8 mouse cellular contexts compared by ENCODE assay signal in genomic region chr1:160044237-160045021, GRCm38 (mm10). TPM values are rescaled to one million over a fixed set of nuclear protein-coding genes. Genes with fewer than 3 reads are reported as not detected.
DNase-seq lines count a peak whose midpoint lies in the region; ATAC-seq and TF ChIP-seq lines count a peak whose summit lies in the region.

TSS of gene 4930523C07Rik (plus strand) at chr1:160044382.

- H3K9me3 ChIP-seq in hindbrain, embryonic 13.5 days, result no peaks in the 10 kb centered on the region
- no peaks in the 10 kb centered on the region for H3K9me3 ChIP-seq in midbrain, embryonic 16.5 days (replicated peaks; ENCODE audit: control insufficient read depth, low read length, poor library complexity, severe bottlenecking)

- H3K27ac ChIP-seq in cerebellum, adult 2 months (ENCODE audit: insufficient read depth, low read length), result no peak within 1 kb of the TSS
- no peak within 1 kb of the TSS for H3K27ac ChIP-seq in hindbrain, embryonic 13.5 days
- no peak within 1 kb of the TSS for H3K27ac ChIP-seq in midbrain, embryonic 16.5 days (ENCODE audit: low read length)

- no peak for TF ChIP-seq POLR2A in cerebellum, adult 2 months (IDR thresholded peaks at IDR 0.05; ENCODE audit: borderline replicate concordance, insufficient read depth, low read length)

- DNase-seq in layer of hippocampus, postnatal 36 days, result peak; percentile 17 to 23
- no peak for DNase-seq in layer of hippocampus, adult 9-11 months
- DNase-seq in cerebellum, adult 2 months, result peak; percentile 32 to 34
- DNase-seq in gastrocnemius, adult 18-20 months (ENCODE audit: low spot score), result peak; percentile 79
- peak; percentile 87 for DNase-seq in liver
- peak; percentile 87 for DNase-seq in splenic B cell, adult 2 months (ENCODE audit: low read depth, low spot score)

- 10% methylated on average over 33 of the region's 33 CpGs for WGBS in cerebellum, adult 2 months
- WGBS in hindbrain, embryonic 13.5 days, result 4% methylated on average over 33 of the region's 33 CpGs
- 5% methylated on average over 33 of the region's 33 CpGs for WGBS in midbrain, embryonic 16.5 days

- H3K4me1 ChIP-seq in cerebellum, adult 2 months (ENCODE audit: control insufficient read depth, insufficient read depth, low read length), result no peaks in the 10 kb centered on the region; the same call in 1 of the 2 replicates
- peaks cover 7% of the 10 kb centered on the region for H3K4me1 ChIP-seq in hindbrain, embryonic 13.5 days (replicated peaks)
- peaks cover 6% of the 10 kb centered on the region; the same call in 1 of the 2 replicates for H3K4me1 ChIP-seq in midbrain, embryonic 16.5 days (ENCODE audit: control insufficient read depth, insufficient read depth, low read length)

- H3K4me2 ChIP-seq in hindbrain, embryonic 13.5 days, result peak within 1 kb of the TSS; percentile 54
- peak within 1 kb of the TSS; percentile 61 for H3K4me2 ChIP-seq in midbrain, embryonic 16.5 days (ENCODE audit: low read length)

- TF ChIP-seq CTCF in cerebellum, adult 2 months (IDR thresholded peaks at IDR 0.05; ENCODE audit: borderline replicate concordance, insufficient read depth, low read depth, low read length), result no peak; the same call in 1 of the 2 replicates

- peak within 1 kb of the TSS; percentile 20 for H3K4me3 ChIP-seq in cerebellum, adult 2 months (replicated peaks; ENCODE audit: insufficient read depth, low read depth, low read length)
- H3K4me3 ChIP-seq in hindbrain, embryonic 13.5 days, result peak within 1 kb of the TSS; percentile 35
- peak within 1 kb of the TSS; percentile 33 for H3K4me3 ChIP-seq in midbrain, embryonic 16.5 days (ENCODE audit: low read depth, low read length)

- no peaks in the 10 kb centered on the region for H3K36me3 ChIP-seq in hindbrain, embryonic 13.5 days
- H3K36me3 ChIP-seq in midbrain, embryonic 16.5 days (ENCODE audit: control insufficient read depth, insufficient read depth, low read length), result no peaks in the 10 kb centered on the region
- no peaks in the 10 kb centered on the region; the same call in 1 of the 2 replicates for H3K36me3 ChIP-seq in splenic B cell, adult 2 months (ENCODE audit: control insufficient read depth, insufficient read depth, low read length, poor library complexity, severe bottlenecking)

- H3K27me3 ChIP-seq in cerebellum, adult 2 months (ENCODE audit: control insufficient read depth, insufficient read depth, low read length), result no peaks in the 10 kb centered on the region
- 0 out of 2 replicates have a peak, but pooled peaks cover 12% of the 10 kb centered on the region for H3K27me3 ChIP-seq in hindbrain, embryonic 13.5 days
- H3K27me3 ChIP-seq in midbrain, embryonic 16.5 days (ENCODE audit: control insufficient read depth, insufficient read depth, low read depth, low read length), result peaks cover 4% of the 10 kb centered on the region; the same call in 1 of the 2 replicates
- no peaks in the 10 kb centered on the region for H3K27me3 ChIP-seq in splenic B cell, adult 2 months (ENCODE audit: control insufficient read depth, insufficient read depth, low read length, poor library complexity, severe bottlenecking)

- H3K9ac ChIP-seq in hindbrain, embryonic 13.5 days, result peak within 1 kb of the TSS; percentile 49; the same call in 1 of the 2 replicates
- H3K9ac ChIP-seq in midbrain, embryonic 16.5 days (ENCODE audit: low read depth, low read length), result peak within 1 kb of the TSS; percentile 39; the same call in 1 of the 2 replicates

- peak; percentile 28; the same call in 1 of the 2 replicates for ATAC-seq in hindbrain, embryonic 13.5 days (ENCODE audit: low FRiP score)
- no peak for ATAC-seq in midbrain, embryonic 16.5 days

RNA-seq across cellular contexts. Expression of gene 4930523C07Rik, which starts in this region (rescaled TPM):
- 1 to 10 TPM; 2.4 to 3.5 TPM for total RNA-seq in layer of hippocampus, postnatal 36 days (2021)
- 2.4 and 6.0 TPM in 2 replicates for polyA plus RNA-seq in cerebellum, adult 2 months (2012; rRNA removed)
- total RNA-seq in gastrocnemius, adult 18-20 months (2021), result 1 to 10 TPM; 5.4 to 5.7 TPM
- 1.5 and 3.7 TPM in 2 replicates for polyA plus RNA-seq in hindbrain, embryonic 13.5 days (2015; fragmentation: Nextera tagmentation; extraction: Ambion mirVana)
- polyA plus RNA-seq in midbrain, embryonic 16.5 days (2015; fragmentation: Nextera tagmentation; extraction: Ambion mirVana), result 2.7 and 3.1 TPM in 2 replicates
